Mouse (Mus musculus) kidney, postnatal 10 days (tissue): Measurements from ENCODE around the gene AI597479.
A peak's percentile ranks its signal among the peaks of the same experiment; 100 is the strongest.

Experiments used
- DNase-seq: peaks from one replicate; pipeline ENCODE4 v3.0.0; 2021; ENCODE audit warnings: mixed read lengths

The AI597479 gene

GRCm38 (mm10) chr1:43098031-43098984 lies at the start of gene AI597479, which contains the start of gene Tgfbrap1:
Gene AI597479 (plus strand): TSS chr1:43098710.
Gene Tgfbrap1 (minus strand): TSS chr1:43098637.
- DNase-seq = peak; percentile 96

GRCm38 (mm10) chr1:43051903-43052302 lies 46.6 kb upstream of the AI597479 start:
- peak; percentile 12 for DNase-seq

- peak; percentile 84 for DNase-seq
Observed at GRCm38 (mm10) chr1:43065615-43066310, 32.7 kb upstream of the AI597479 start.

- no peak for DNase-seq
Observed at GRCm38 (mm10) chr1:43066573-43066972, 31.9 kb upstream of the AI597479 start.

- no peak for DNase-seq
Observed at GRCm38 (mm10) chr1:43067551-43067950, 31.0 kb upstream of the AI597479 start.

DNA sequence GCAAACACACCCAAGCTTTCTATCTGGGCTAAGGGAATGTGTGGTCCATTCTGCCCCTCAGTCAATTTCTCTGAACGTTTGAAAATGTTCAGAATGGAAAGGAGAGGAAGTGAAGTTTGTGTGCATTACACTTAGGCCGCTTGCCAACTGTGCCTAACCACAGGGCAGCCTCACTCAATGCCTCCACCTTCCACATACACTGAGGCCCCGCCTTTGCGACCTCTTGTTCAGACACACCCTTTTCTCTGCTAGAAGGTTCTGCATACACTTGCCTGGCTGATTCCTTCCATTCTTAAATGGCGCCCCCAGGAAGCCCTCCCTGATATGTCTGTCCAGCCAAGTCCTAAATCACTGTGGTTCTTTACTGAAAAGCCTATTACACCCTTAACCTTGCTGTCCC lies 27.8 kb upstream of the AI597479 start:
- no peak for DNase-seq

GRCm38 (mm10) chr1:43072028-43072427 lies 26.5 kb upstream of the AI597479 start:
- DNase-seq = no peak

DNA sequence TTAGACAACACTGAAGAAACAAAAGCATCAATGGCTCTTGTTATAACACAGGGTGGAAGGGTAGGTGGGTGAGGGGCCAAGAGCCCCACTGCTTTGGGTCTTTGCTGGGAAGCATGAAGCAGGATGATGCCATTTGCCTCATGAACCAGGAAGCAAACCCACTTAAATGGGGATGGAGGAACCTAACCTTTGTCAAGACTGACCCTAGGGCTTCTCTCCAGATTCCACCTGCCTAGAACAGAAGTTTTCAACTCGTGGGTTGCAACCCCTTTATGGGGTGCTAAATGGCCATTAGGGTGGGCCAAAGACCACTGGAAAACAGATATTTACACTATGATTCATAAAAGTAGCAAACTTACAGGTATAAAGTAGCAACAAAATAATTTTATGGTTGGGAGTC lies 25.9 kb upstream of the AI597479 start:
- DNase-seq = no peak

DNA sequence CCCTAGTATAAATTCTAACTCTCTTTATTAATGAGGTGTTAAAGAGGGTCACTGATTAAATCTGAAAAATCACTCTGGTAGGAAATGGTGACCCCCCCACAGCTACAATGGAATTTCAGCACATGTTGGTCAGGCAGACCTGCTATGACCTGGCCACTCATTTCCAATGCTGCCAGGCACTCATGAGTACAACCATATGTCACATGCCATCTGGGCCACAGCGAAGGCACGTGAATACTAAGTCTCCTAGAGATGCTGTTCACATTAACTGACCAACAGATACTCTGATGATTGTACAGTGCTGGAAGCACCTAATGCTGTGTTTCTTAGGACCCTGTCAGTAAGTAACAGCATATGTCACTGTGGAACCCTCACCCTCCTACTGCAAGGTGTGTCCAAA lies 23.7 kb upstream of the AI597479 start:
- DNase-seq = no peak

DNA sequence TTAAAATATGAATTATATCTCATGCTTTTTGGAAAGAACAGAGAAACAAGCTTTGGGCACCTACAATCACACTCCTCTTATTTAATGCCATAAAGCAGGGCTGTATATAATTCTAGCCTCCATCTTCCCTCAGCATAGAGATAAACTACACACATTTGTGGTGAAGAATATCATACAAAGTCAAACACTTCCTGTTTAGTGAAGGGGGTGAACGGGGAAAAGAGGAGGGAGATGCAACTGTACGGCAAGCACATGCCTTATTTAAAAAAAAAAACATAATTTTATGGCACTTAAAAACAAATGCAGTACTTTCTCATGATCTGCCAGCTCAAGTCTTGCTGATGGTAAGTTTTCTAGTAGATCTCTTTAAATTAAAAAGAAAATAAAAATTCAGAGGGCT lies 20.4 kb upstream of the AI597479 start:
- no peak for DNase-seq

DNA sequence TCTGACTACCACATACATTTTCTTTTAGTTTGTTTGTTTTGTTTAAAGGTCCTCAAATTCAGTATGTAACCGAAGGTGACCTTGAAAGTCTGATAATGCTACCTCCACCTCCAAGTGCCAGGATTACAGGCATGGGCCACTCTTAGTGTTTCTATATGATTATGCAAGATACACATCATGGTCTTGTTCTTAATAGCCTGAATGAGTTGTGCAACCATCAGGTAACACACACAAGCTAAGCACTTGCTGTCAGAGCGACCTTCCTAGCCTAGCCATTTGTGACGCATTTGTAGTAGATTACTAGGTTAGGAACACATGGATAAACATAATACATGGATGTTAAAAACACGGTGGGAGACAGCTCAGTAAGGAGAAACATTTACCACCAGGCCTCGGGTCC lies 15.6 kb upstream of the AI597479 start:
- no peak for DNase-seq

DNA sequence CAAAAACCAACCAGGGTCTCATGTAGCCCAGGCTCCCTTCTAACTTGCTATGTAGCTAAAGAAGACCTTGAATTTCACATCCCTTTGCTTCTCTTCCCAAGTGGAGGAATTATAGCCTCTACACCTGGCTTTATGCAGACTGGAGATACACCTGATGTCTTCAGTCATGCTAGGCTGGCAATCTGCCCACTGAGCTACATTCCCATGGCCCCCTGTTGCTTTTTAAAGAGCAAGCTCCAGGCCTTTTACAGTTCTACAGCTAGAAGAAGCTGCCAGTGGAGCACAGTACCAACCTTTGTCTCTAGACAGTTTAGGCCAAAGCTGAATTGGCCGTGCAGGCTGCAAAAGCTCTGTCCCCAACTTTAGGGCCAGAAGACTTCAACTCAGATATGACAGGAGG lies 8.1 kb upstream of the AI597479 start:
- peak; percentile 20 for DNase-seq

GRCm38 (mm10) chr1:43091306-43092055 lies 7.0 kb upstream of the AI597479 start:
- DNase-seq = no peak

- DNase-seq = peak; percentile 78
Observed at GRCm38 (mm10) chr1:43092056-43093015, 6.2 kb upstream of the AI597479 start.

- no peak for DNase-seq
Observed at GRCm38 (mm10) chr1:43094206-43094605, 4.3 kb upstream of the AI597479 start.

GRCm38 (mm10) chr1:43108729-43109128 lies 10.2 kb downstream of the AI597479 start:
- DNase-seq = no peak

DNA sequence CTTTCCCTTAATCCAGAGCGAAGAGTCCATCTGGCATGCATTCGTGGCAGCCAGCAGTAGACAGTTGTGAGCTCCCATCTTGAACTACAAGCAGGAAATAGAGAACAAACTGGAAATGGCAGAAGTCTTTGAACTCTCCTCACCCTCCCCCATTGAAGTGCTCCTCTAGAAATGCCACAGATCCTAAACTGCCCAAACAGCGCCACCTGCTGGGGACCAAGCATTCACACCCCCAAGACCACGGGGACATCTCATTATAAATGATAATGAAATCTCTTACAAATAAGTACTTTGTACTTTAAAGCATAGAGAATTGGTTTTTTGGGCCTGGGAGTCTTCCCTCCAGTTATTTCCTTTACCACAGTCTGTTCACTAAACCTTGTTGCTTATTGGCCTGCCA lies 12.0 kb downstream of the AI597479 start:
- peak; percentile 77 for DNase-seq

- DNase-seq = peak; percentile 86
Observed at GRCm38 (mm10) chr1:43112882-43113281, 14.4 kb downstream of the AI597479 start.

DNA sequence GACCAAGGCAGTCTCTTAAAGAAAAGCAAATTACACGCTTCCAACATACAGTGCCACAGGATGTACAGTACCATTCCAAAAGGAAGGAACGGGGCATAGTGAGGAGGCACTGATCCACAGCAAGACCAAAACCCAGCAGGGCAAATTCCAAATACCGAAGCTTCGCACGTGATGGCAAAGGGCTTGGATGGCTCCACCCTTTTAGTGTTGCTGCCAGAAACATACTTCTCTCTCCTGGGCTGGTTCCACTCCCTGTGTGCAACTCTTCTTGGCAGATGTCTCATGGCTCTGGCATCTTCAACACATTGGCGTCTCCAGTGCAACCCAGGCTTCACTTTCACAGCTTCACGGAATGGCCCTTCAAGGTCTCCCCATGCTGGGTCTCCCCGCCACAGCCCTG lies 18.9 kb downstream of the AI597479 start:
- DNase-seq = no peak

- DNase-seq = no peak
Observed at GRCm38 (mm10) chr1:43120950-43121349, 22.4 kb downstream of the AI597479 start.

- DNase-seq = no peak
Observed at GRCm38 (mm10) chr1:43122616-43123015, 24.1 kb downstream of the AI597479 start.

GRCm38 (mm10) chr1:43124726-43125125 lies 26.2 kb downstream of the AI597479 start:
- no peak for DNase-seq
